Mouse (Mus musculus): Measurements from ENCODE around the gene Grin1. TPM values are rescaled to one million over a fixed set of nuclear protein-coding genes. Genes with fewer than 3 reads are reported as not detected.

The Grin1 gene
- not detected for total RNA-seq (2021)
- long read RNA-seq, experiment 1, result 0 reads
- long read RNA-seq, experiment 2, result 0 reads

GRCm38 (mm10) chr2:25318971-25319773, at the start of gene Grin1:
Grin1 (minus strand) TSS chr2:25319187.
- intact Hi-C loops (cut with DNase I), result no loop called here
- DNase-seq, result peak; percentile 72 to 79

- intact Hi-C loops (cut with DNase I), result loop anchor here (5.0 kb wide), 1 partner anchor 37 kb away; no protein-coding TSS in a partner anchor
- peak; percentile 81 for DNase-seq
These were observed 46.2 kb upstream of the Grin1 start, which contains the start of gene Uap1l1 for GRCm38 (mm10) chr2:25365091-25365761. Uap1l1 (minus strand) TSS chr2:25365682.

- intact Hi-C loops (cut with DNase I), result loop anchor here (5.0 kb wide), 1 partner anchor 38 kb away; no protein-coding TSS in a partner anchor
- DNase-seq, result no peak
These were observed 45.7 kb upstream of the Grin1 start for GRCm38 (mm10) chr2:25364761-25365090.

GRCm38 (mm10) chr2:25364313-25364712, 45.3 kb upstream of the Grin1 start:
- intact Hi-C loops (cut with DNase I), result no loop called here
- DNase-seq, result no peak

GRCm38 (mm10) chr2:25363478-25364178, 44.6 kb upstream of the Grin1 start:
- DNase-seq, result no peak
- intact Hi-C loops (cut with DNase I), result no loop called here

- intact Hi-C loops (cut with DNase I), result no loop called here
- no peak for DNase-seq
These were observed 40.9 kb upstream of the Grin1 start for GRCm38 (mm10) chr2:25359848-25360247.

- intact Hi-C loops (cut with DNase I), result no loop called here
- peak; percentile 58 to 72 for DNase-seq
These were observed 37.5 kb upstream of the Grin1 start, which contains the start of gene Dpp7 for GRCm38 (mm10) chr2:25356208-25357079. Dpp7 (minus strand) TSS chr2:25356359.

GRCm38 (mm10) chr2:25355419-25356066, 36.6 kb upstream of the Grin1 start:
- intact Hi-C loops (cut with DNase I), result no loop called here

GRCm38 (mm10) chr2:25354211-25354610, 35.2 kb upstream of the Grin1 start:
- intact Hi-C loops (cut with DNase I), result no loop called here
- no peak for DNase-seq

More at GRCm38 (mm10) chr2:25355419-25356066, 36.6 kb upstream of the Grin1 start:
- DNase-seq, result no peak

- no peak for DNase-seq
- intact Hi-C loops (cut with DNase I), result no loop called here
These were observed 31.7 kb upstream of the Grin1 start for GRCm38 (mm10) chr2:25350701-25351100.

GRCm38 (mm10) chr2:25349499-25349898, 30.5 kb upstream of the Grin1 start:
- intact Hi-C loops (cut with DNase I), result no loop called here
- DNase-seq, result no peak

- intact Hi-C loops (cut with DNase I), result no loop called here
- DNase-seq, result no peak
These were observed 29.2 kb upstream of the Grin1 start for GRCm38 (mm10) chr2:25348162-25348561.

- intact Hi-C loops (cut with DNase I), result no loop called here
- DNase-seq, result no peak
These were observed 19.3 kb upstream of the Grin1 start for GRCm38 (mm10) chr2:25338303-25338702.

GRCm38 (mm10) chr2:25333569-25333968, 14.6 kb upstream of the Grin1 start:
- no peak for DNase-seq
- intact Hi-C loops (cut with DNase I), result loop anchor here (5.0 kb wide), 2 partner anchors 56 to 136 kb away; partner anchors contain the start of gene Tor4a

- DNase-seq, result peak; percentile 99
- intact Hi-C loops (cut with DNase I), result loop anchor here (5.0 kb wide), 2 partner anchors 55 to 135 kb away; partner anchors contain the start of gene Tor4a
These were observed 13.5 kb upstream of the Grin1 start, which contains the start of gene Man1b1 for GRCm38 (mm10) chr2:25332286-25333160. Man1b1 (plus strand) TSS chr2:25332338.

- no peak for DNase-seq
- intact Hi-C loops (cut with DNase I), result loop anchor here (5.0 kb wide), 2 partner anchors 54 to 134 kb away; partner anchors contain the start of gene Tor4a
These were observed 12.5 kb upstream of the Grin1 start for GRCm38 (mm10) chr2:25331470-25331869.

GRCm38 (mm10) chr2:25328440-25328839, 9.5 kb upstream of the Grin1 start:
- peak in 1 of 2 experiments; percentile 40 for DNase-seq
- intact Hi-C loops (cut with DNase I), result no loop called here

GRCm38 (mm10) chr2:25326036-25326435, 7.0 kb upstream of the Grin1 start:
- no peak for DNase-seq
- intact Hi-C loops (cut with DNase I), result no loop called here

Measured in heart, postnatal 14 days (tissue).